Comparison of ENCODE assay signal across 9 mouse cellular contexts in genomic region chr6:13835720-13836665, GRCm38 (mm10). TPM values are rescaled to one million over a fixed set of nuclear protein-coding genes. Genes with fewer than 3 reads are reported as not detected.
A peak's percentile ranks its signal among the peaks of the same experiment; 100 is the strongest.
DNase-seq lines count a peak whose midpoint lies in the region; ATAC-seq and TF ChIP-seq lines count a peak whose summit lies in the region.
"Had no signal": no experiment of that assay in that cellular context is flagged by ENCODE, and none has a peak within 500 bp of the region (broad histone marks: within the 10 kb centered on the region; RNA-seq: fewer than 3 reads in every experiment).

No protein-coding gene starts in this region.

- H3K9ac ChIP-seq in kidney, postnatal 0 days (ENCODE audit: low read depth, low read length): no peak overlapping the region
- H3K9ac ChIP-seq: liver, embryonic 13.5 days had no signal

- ATAC-seq in kidney, postnatal 0 days (replicated peaks; ENCODE audit: low FRiP score, low read depth): no peak; the same call in 1 of the 2 replicates
- no peak for ATAC-seq in granulocyte monocyte progenitor cell, adult 5-6 weeks (replicated peaks; ENCODE audit: poor library complexity, severe bottlenecking)

- no peaks in the 10 kb centered on the region for H3K36me3 ChIP-seq in kidney, postnatal 0 days (ENCODE audit: insufficient read depth, low read length)
- H3K36me3 ChIP-seq in kidney, adult 2 months (ENCODE audit: control insufficient read depth, insufficient read depth, low read length): no peaks in the 10 kb centered on the region
- H3K36me3 ChIP-seq: liver, embryonic 13.5 days had no signal

- H3K4me2 ChIP-seq in kidney, postnatal 0 days (ENCODE audit: low read length): no peak overlapping the region
- H3K4me2 ChIP-seq: liver, embryonic 13.5 days had no signal

- H3K4me3 ChIP-seq in kidney, postnatal 0 days (replicated peaks; ENCODE audit: low read depth, low read length): no peak overlapping the region
- no peak overlapping the region for H3K4me3 ChIP-seq in kidney, adult 2 months (ENCODE audit: insufficient read depth, low read depth, low read length)
- H3K4me3 ChIP-seq: liver, embryonic 13.5 days had no signal

- no peaks in the 10 kb centered on the region for H3K4me1 ChIP-seq in kidney, postnatal 0 days (replicated peaks; ENCODE audit: insufficient read depth, low read length)
- H3K4me1 ChIP-seq in kidney, adult 2 months (ENCODE audit: control insufficient read depth, insufficient read depth, low read length): no peaks in the 10 kb centered on the region
- H3K4me1 ChIP-seq: liver, embryonic 13.5 days had no signal

- no peaks in the 10 kb centered on the region for H3K9me3 ChIP-seq in kidney, postnatal 0 days (replicated peaks; ENCODE audit: low read length)
- H3K9me3 ChIP-seq: liver, embryonic 13.5 days had no signal

- H3K27me3 ChIP-seq in kidney, postnatal 0 days (ENCODE audit: insufficient read depth, low read length): no peaks in the 10 kb centered on the region
- H3K27me3 ChIP-seq in kidney, adult 2 months (replicated peaks; ENCODE audit: control insufficient read depth, insufficient read depth, low read length): no peaks in the 10 kb centered on the region

- peak; percentile 9 for DNase-seq in kidney, postnatal 0 days (ENCODE audit: low spot score)
- no peak for DNase-seq in kidney, adult 2 months
- DNase-seq in forelimb bud, embryonic 11.5 days (ENCODE audit: low read depth, low spot score): peak; percentile 21
- peak; percentile 24 to 29 for DNase-seq in left cerebral cortex, adult 8-10 months (ENCODE audit: low spot score in 2 of 2)
- DNase-seq in right cerebral cortex, postnatal 10 days (ENCODE audit: low spot score in 2 of 2): peak; percentile 56 to 67
- no peak for DNase-seq in kidney, postnatal 10 days
- DNase-seq in adrenal gland, adult 18-20 months (ENCODE audit: low spot score in 2 of 2): no peak
- DNase-seq: liver, embryonic 13.5 days had no signal

- no peak overlapping the region for H3K27ac ChIP-seq in kidney, postnatal 0 days
- H3K27ac ChIP-seq in kidney, adult 2 months (ENCODE audit: insufficient read depth, low read depth, low read length): no peak overlapping the region
- H3K27ac ChIP-seq: liver, embryonic 13.5 days had no signal

- WGBS in kidney, postnatal 0 days: 62% methylated on average over 17 of the region's 17 CpGs
- WGBS in kidney, adult 2 months: 63% methylated on average over 17 of the region's 17 CpGs

- no peak for TF ChIP-seq POLR2A in kidney, adult 2 months (IDR thresholded peaks at IDR 0.05; ENCODE audit: low read depth, low read length)

- no peak for TF ChIP-seq CTCF in kidney, postnatal 0 days (IDR thresholded peaks at IDR 0.05; ENCODE audit: low read depth)
- no peak for TF ChIP-seq CTCF in kidney, adult 2 months (conservative IDR thresholded peaks at IDR 0.05; ENCODE audit: insufficient read depth, insufficient read length, low read depth, low read length)

RNA-seq across cellular contexts. Expression of gene Gpr85, which starts 3.7 kb away (rescaled TPM):
- polyA plus RNA-seq in kidney, postnatal 0 days (2015; fragmentation: Nextera tagmentation; extraction: Ambion mirVana): 0.66 and 0.75 TPM in 2 replicates
- polyA plus RNA-seq in kidney, adult 2 months (2012; rRNA removed): 1.1 and 1.9 TPM in 2 replicates
- 10 to 100 TPM; 34.9 to 37.0 (median 35.9) TPM for total RNA-seq in left cerebral cortex, adult 8-10 months (2022)
- not detected in 2 replicates for total RNA-seq in granulocyte monocyte progenitor cell, adult 5-6 weeks (2014; fragmentation: Nextera tagmentation)
- total RNA-seq in granulocyte monocyte progenitor cell, adult 5-6 weeks (2017): 1.2 and 2.5 TPM in 2 replicates
- total RNA-seq in adrenal gland, adult 18-20 months (2021): 1 to 10 TPM; 1.2 to 1.5 TPM

RNA-seq across cellular contexts. Expression of gene 2610001J05Rik, which starts 35.3 kb away (rescaled TPM):
- 110 and 112 TPM in 2 replicates for polyA plus RNA-seq in kidney, postnatal 0 days (2015; fragmentation: Nextera tagmentation; extraction: Ambion mirVana)
- 42.7 and 54.4 TPM in 2 replicates for polyA plus RNA-seq in kidney, adult 2 months (2012; rRNA removed)
- total RNA-seq in left cerebral cortex, adult 8-10 months (2022): 10 to 100 TPM; 34.0 to 36.7 (median 35.2) TPM
- total RNA-seq in granulocyte monocyte progenitor cell, adult 5-6 weeks (2014; fragmentation: Nextera tagmentation): 55.4 and 67.5 TPM in 2 replicates
- 87.8 and 102 TPM in 2 replicates for total RNA-seq in granulocyte monocyte progenitor cell, adult 5-6 weeks (2017)
- 10 to 100 TPM; 36.4 to 44.6 TPM for total RNA-seq in adrenal gland, adult 18-20 months (2021)

Comparison
In these comparisons a context has a peak if more than half of its experiments do, and no peak if none do; other contexts are left out.
1. DNase-seq: peak in kidney, postnatal 0 days (single experiment), forelimb bud, embryonic 11.5 days (single experiment), left cerebral cortex, adult 8-10 months (2 of 2) and right cerebral cortex, postnatal 10 days (2 of 2); none in kidney, adult 2 months (single experiment), kidney, postnatal 10 days (single experiment) and adrenal gland, adult 18-20 months (0 of 2).
2. RNA of gene Gpr85, which starts 3.7 kb away (total RNA-seq): 34.9 to 37.0 TPM in left cerebral cortex, adult 8-10 months; 1.2 to 1.5 TPM in adrenal gland, adult 18-20 months and 1.2 to 2.5 TPM in granulocyte monocyte progenitor cell, adult 5-6 weeks; every median in the first group is over 10 times any median in the second.